Mouse (Mus musculus): ENCODE results near the gene Khdrbs2. TPM values are rescaled to one million over a fixed set of nuclear protein-coding genes. Genes with fewer than 3 reads are reported as not detected.

The Khdrbs2 gene
- polyA plus RNA-seq, 1 experiment from 2014 or later = 8.8 TPM

GRCm38 (mm10) chr1:32693806-32694205 is 521.3 kb downstream of the Khdrbs2 start:
- Histone ChIP-seq H3K36me3 (no peaks in the 10 kb centered on the region), H3K4me1 (no peaks in the 10 kb centered on the region), H3K27me3 (no peaks in the 10 kb centered on the region), H3K9me3 (no peaks in the 10 kb centered on the region), H3K4me3 (no peak overlapping the region), H3K4me2 (no peak overlapping the region), H3K9ac (no peak overlapping the region), H3K27ac (no peak overlapping the region)
- ATAC-seq (ENCODE audit: insufficient number of reproducible peaks, insufficient read depth, low FRiP score, low TSS enrichment, low read depth) = no peak
- 84% methylated on average over 9 of the region's 9 CpGs for WGBS

- H3K9me3 ChIP-seq = no peaks in the 10 kb centered on the region
- 97% methylated on average over 4 of the region's 4 CpGs for WGBS
- H3K4me2 ChIP-seq = no peak overlapping the region
- H3K9ac ChIP-seq = no peak overlapping the region
- H3K4me1 ChIP-seq = no peaks in the 10 kb centered on the region
- no peaks in the 10 kb centered on the region for H3K36me3 ChIP-seq
- ATAC-seq (ENCODE audit: insufficient number of reproducible peaks, insufficient read depth, low FRiP score, low TSS enrichment, low read depth) = no peak
- H3K27ac ChIP-seq = no peak overlapping the region
- H3K4me3 ChIP-seq = no peak overlapping the region
- H3K27me3 ChIP-seq = no peaks in the 10 kb centered on the region
Measured at GRCm38 (mm10) chr1:32700132-32700531, 527.6 kb downstream of the Khdrbs2 start.

- Histone ChIP-seq H3K4me1 (no peaks in the 10 kb centered on the region), H3K4me2 (no peak overlapping the region), H3K4me3 (no peak overlapping the region), H3K9me3 (no peaks in the 10 kb centered on the region), H3K27ac (no peak overlapping the region), H3K27me3 (no peaks in the 10 kb centered on the region), H3K36me3 (no peaks in the 10 kb centered on the region), H3K9ac (no peak overlapping the region)
- 85% methylated on average over 3 of the region's 3 CpGs for WGBS
- no peak for ATAC-seq (ENCODE audit: insufficient number of reproducible peaks, insufficient read depth, low FRiP score, low TSS enrichment, low read depth)
Measured at GRCm38 (mm10) chr1:32701267-32701666, 528.8 kb downstream of the Khdrbs2 start.
